Mouse (Mus musculus): ENCODE data around the gene 4921536K21Rik. TPM values are rescaled to one million over a fixed set of nuclear protein-coding genes. Genes with fewer than 3 reads are reported as not detected.
A peak's percentile ranks its signal among the peaks of the same experiment; 100 is the strongest.

The 4921536K21Rik gene
- polyA plus RNA-seq, 1 experiment, result 0.89 TPM

DNA sequence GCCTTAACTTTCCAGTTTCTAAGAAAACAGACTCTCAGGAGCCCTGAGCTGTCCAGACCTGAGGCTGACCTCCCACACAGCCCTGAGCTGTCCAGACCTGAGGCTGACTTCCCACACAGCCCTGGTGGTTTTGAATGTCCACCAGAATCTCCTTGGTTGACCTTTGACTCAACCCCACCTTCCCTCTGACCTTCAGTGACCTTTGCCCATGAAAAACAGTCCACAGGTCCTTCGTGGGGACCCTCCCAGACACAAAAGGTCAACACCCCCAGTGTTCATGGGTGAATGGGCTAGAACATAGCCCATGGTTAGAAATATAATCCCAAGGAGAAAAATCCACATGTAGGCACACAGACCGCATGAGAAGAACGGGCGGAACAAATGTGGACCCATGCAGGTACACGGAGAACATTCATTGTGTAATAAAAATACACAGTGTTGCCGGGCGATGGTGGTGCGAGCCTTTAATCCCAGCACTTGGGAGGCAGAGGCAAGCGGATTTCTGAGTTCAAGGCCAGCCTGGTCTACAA is 38.9 kb upstream of the 4921536K21Rik start:
- TF ChIP-seq CTCF (IDR thresholded peaks at IDR 0.05; ENCODE audit: control insufficient read depth, insufficient read depth, insufficient read length) (no peak), MYOD1 (IDR thresholded peaks at IDR 0.05; ENCODE audit: control insufficient read depth, insufficient read length, low read depth) (no peak), MYOG (IDR thresholded peaks at IDR 0.05; ENCODE audit: control insufficient read depth, extremely low read depth, insufficient read length) (no peak), MAX (IDR thresholded peaks at IDR 0.05) (no peak), USF1 (IDR thresholded peaks at IDR 0.05; ENCODE audit: low read depth) (no peak), FOSL1 (IDR thresholded peaks at IDR 0.05; ENCODE audit: insufficient read depth, low read length, poor library complexity, severe bottlenecking) (no peak), CEBPB (IDR thresholded peaks at IDR 0.05; ENCODE audit: low read depth) (no peak)
- Histone ChIP-seq H3K4me3 (ENCODE audit: insufficient read depth, poor library complexity, severe bottlenecking) (no peak overlapping the region), H3K79me2 (ENCODE audit: control insufficient read depth, insufficient read depth) (no peaks in the 10 kb centered on the region), H3K36me3 (ENCODE audit: control insufficient read depth, insufficient read depth) (no peaks in the 10 kb centered on the region), H3K27me3 (ENCODE audit: control insufficient read depth, insufficient read depth, insufficient read length) (peaks cover 57% of the 10 kb centered on the region), H3ac (ENCODE audit: control insufficient read depth, insufficient read length, low read depth) (no peak overlapping the region), H3K79me3 (ENCODE audit: low read depth) (no peaks in the 10 kb centered on the region)

DNA sequence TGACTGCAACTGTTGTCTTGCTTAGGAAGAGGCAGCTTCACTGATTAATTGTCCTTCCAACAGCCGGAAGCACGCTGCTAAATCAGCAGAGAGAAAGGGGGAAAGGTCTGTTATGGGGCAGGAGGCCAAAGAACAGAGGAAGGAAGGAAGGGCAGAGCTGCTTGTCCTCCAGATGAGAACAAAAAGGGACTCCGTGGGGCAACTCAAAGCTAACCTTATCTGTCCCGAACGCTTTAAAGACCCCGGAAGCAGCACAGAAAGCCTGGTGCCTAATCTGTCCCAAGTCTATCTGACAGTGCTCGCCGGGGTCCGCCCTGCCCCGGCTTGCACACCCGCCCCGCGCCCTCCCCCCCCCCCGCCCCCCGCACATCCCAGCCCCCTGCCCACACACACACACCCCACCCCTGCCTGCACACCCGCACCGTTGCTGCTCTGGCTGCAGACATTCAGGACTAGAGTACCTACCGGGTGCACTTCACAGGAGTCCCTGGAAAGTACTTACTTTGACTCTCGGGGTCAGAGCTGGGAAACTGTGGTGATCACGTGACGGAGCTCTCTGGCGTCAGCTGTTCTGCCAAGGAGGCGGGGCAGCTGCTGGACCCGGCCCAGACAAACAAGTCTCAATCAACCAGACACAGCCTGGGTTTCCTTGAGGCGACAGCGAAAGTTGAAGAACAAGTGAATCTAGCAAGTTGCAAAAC is 36.8 kb upstream of the 4921536K21Rik start, which contains the start of gene Tcn2:
Tcn2 (minus strand) TSS at position 649 of the 701 bp plus-strand sequence.
- peak within 1 kb of the TSS; percentile 61 for H3ac ChIP-seq (ENCODE audit: control insufficient read depth, insufficient read length, low read depth)
- H3K79me2 ChIP-seq (ENCODE audit: control insufficient read depth, insufficient read depth), result no peaks in the 10 kb centered on the region
- no peaks in the 10 kb centered on the region for H3K36me3 ChIP-seq (ENCODE audit: control insufficient read depth, insufficient read depth)
- H3K27me3 ChIP-seq (ENCODE audit: control insufficient read depth, insufficient read depth, insufficient read length), result peaks cover 59% of the 10 kb centered on the region
- no peak within 1 kb of the TSS for H3K4me3 ChIP-seq (ENCODE audit: insufficient read depth, poor library complexity, severe bottlenecking)
- H3K79me3 ChIP-seq (ENCODE audit: low read depth), result no peaks in the 10 kb centered on the region
- TF ChIP-seq USF1 (IDR thresholded peaks at IDR 0.05; ENCODE audit: low read depth) (peak; percentile 96), CEBPB (IDR thresholded peaks at IDR 0.05; ENCODE audit: low read depth) (no peak), FOSL1 (IDR thresholded peaks at IDR 0.05; ENCODE audit: insufficient read depth, low read length, poor library complexity, severe bottlenecking) (no peak)

DNA sequence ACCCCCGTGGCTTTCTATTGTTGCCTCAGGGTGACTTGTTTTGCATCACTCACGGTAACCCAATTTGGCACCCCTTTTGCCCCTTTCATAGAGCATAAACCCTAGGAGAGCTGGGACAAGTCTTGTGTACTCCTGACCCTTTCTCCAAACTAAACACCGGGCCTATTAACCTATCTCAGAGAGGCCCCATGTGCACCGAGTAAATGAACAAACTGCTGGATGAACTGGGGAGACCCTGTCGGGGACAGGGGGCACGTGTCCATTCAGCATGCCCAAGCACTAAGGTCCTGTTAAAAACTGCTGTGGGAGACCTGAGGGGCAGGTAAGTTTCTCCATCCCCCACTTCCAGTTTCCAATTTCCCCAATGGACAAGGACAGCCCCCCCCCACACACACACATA is 36.0 kb upstream of the 4921536K21Rik start:
- Histone ChIP-seq H3K4me3 (ENCODE audit: insufficient read depth, poor library complexity, severe bottlenecking) (no peak overlapping the region), H3ac (ENCODE audit: control insufficient read depth, insufficient read length, low read depth) (no peak overlapping the region), H3K36me3 (ENCODE audit: control insufficient read depth, insufficient read depth) (no peaks in the 10 kb centered on the region), H3K79me3 (ENCODE audit: low read depth) (no peaks in the 10 kb centered on the region), H3K27me3 (ENCODE audit: control insufficient read depth, insufficient read depth, insufficient read length) (peaks cover 61% of the 10 kb centered on the region), H3K79me2 (ENCODE audit: control insufficient read depth, insufficient read depth) (no peaks in the 10 kb centered on the region)
- TF ChIP-seq CEBPB (IDR thresholded peaks at IDR 0.05; ENCODE audit: low read depth), result no peak
- no peak for TF ChIP-seq USF1 (IDR thresholded peaks at IDR 0.05; ENCODE audit: low read depth)

DNA sequence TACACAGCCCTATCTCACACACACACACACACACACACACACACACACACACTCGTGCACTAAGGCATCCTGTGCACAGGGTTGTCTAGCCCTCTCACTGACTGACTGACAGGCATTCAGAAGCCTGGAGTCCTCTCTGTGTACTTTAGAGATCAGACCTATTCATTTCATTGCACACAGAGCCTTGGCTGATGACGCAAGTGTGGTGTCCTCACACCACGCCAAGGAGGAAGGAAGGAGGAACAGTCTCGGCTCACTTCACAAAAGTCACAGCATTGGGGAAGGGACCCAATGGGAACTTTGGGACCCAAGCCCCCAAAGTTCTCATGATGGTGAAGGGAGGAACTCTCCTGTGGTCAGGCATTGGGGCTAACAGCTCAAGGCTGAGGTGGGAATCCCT is 35.1 kb upstream of the 4921536K21Rik start:
- no peaks in the 10 kb centered on the region for H3K79me2 ChIP-seq (ENCODE audit: control insufficient read depth, insufficient read depth)
- H3ac ChIP-seq (ENCODE audit: control insufficient read depth, insufficient read length, low read depth), result no peak overlapping the region
- H3K27me3 ChIP-seq (ENCODE audit: control insufficient read depth, insufficient read depth, insufficient read length), result peaks cover 54% of the 10 kb centered on the region
- no peak overlapping the region for H3K4me3 ChIP-seq (ENCODE audit: insufficient read depth, poor library complexity, severe bottlenecking)
- TF ChIP-seq CTCF (IDR thresholded peaks at IDR 0.05; ENCODE audit: control insufficient read depth, insufficient read depth, insufficient read length) (no peak), MYOD1 (IDR thresholded peaks at IDR 0.05; ENCODE audit: control insufficient read depth, insufficient read length, low read depth) (no peak), FOSL1 (IDR thresholded peaks at IDR 0.05; ENCODE audit: insufficient read depth, low read length, poor library complexity, severe bottlenecking) (no peak), CEBPB (IDR thresholded peaks at IDR 0.05; ENCODE audit: low read depth) (no peak), MYOG (IDR thresholded peaks at IDR 0.05; ENCODE audit: control insufficient read depth, extremely low read depth, insufficient read length) (no peak), USF1 (IDR thresholded peaks at IDR 0.05; ENCODE audit: low read depth) (no peak), MAX (IDR thresholded peaks at IDR 0.05) (no peak)
- H3K79me3 ChIP-seq (ENCODE audit: low read depth), result no peaks in the 10 kb centered on the region
- no peaks in the 10 kb centered on the region for H3K36me3 ChIP-seq (ENCODE audit: control insufficient read depth, insufficient read depth)

DNA sequence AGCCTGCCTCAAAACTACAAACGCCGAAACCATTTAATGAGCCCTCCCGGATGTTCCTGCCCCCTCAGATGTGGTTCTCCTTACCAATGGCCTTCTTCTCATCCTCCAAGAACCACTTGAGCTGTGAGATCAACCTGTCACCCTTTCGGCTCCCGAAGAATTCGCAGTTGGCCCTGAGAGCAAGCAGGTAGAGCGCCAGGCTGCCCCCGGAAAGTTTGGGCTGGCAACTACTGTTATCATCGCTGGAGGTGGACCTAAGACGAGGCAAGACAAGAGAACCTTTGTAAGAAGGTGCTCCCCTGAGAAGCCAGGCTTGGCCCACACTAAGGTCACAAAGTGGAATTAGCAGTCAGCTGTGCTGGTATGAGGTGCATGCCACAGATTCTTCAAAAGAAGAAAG is 31.0 kb upstream of the 4921536K21Rik start:
- no peak overlapping the region for H3ac ChIP-seq (ENCODE audit: control insufficient read depth, insufficient read length, low read depth)
- H3K4me3 ChIP-seq (ENCODE audit: insufficient read depth, poor library complexity, severe bottlenecking), result no peak overlapping the region
- no peaks in the 10 kb centered on the region for H3K79me2 ChIP-seq (ENCODE audit: control insufficient read depth, insufficient read depth)
- TF ChIP-seq CEBPB (IDR thresholded peaks at IDR 0.05; ENCODE audit: low read depth), result no peak
- TF ChIP-seq USF1 (IDR thresholded peaks at IDR 0.05; ENCODE audit: low read depth), result no peak
- no peak for TF ChIP-seq MYOG (IDR thresholded peaks at IDR 0.05; ENCODE audit: control insufficient read depth, extremely low read depth, insufficient read length)
- TF ChIP-seq CTCF (IDR thresholded peaks at IDR 0.05; ENCODE audit: control insufficient read depth, insufficient read depth, insufficient read length), result no peak
- TF ChIP-seq MAX (IDR thresholded peaks at IDR 0.05), result no peak
- TF ChIP-seq FOSL1 (IDR thresholded peaks at IDR 0.05; ENCODE audit: insufficient read depth, low read length, poor library complexity, severe bottlenecking), result no peak
- TF ChIP-seq MYOD1 (IDR thresholded peaks at IDR 0.05; ENCODE audit: control insufficient read depth, insufficient read length, low read depth), result no peak
- H3K36me3 ChIP-seq (ENCODE audit: control insufficient read depth, insufficient read depth), result no peaks in the 10 kb centered on the region
- H3K79me3 ChIP-seq (ENCODE audit: low read depth), result no peaks in the 10 kb centered on the region
- H3K27me3 ChIP-seq (ENCODE audit: control insufficient read depth, insufficient read depth, insufficient read length), result peaks cover 44% of the 10 kb centered on the region

DNA sequence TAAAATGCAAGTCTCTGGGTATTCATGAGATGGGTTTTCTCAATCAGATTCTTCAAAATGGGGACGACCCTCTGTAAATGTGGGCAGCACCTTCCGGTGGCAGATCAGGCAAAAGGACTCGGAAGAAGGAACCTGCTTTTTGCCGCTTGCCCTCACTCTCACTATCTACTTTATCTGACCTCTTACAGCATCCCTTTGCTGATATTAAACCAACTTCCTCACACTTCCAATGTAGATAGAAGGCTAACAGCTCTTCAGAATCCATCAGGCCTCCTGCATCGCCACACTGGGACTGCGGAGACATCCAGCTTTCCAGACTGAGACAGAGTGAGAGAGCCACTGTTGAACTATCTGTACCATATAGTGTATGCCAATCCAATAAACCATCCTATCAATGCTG is 27.8 kb upstream of the 4921536K21Rik start:
- H3K79me2 ChIP-seq (ENCODE audit: control insufficient read depth, insufficient read depth), result no peaks in the 10 kb centered on the region
- H3K4me3 ChIP-seq (ENCODE audit: insufficient read depth, poor library complexity, severe bottlenecking), result no peak overlapping the region
- no peaks in the 10 kb centered on the region for H3K79me3 ChIP-seq (ENCODE audit: low read depth)
- H3K27me3 ChIP-seq (ENCODE audit: control insufficient read depth, insufficient read depth, insufficient read length), result peaks cover 18% of the 10 kb centered on the region
- no peaks in the 10 kb centered on the region for H3K36me3 ChIP-seq (ENCODE audit: control insufficient read depth, insufficient read depth)
- no peak for TF ChIP-seq MAX (IDR thresholded peaks at IDR 0.05)
- no peak for TF ChIP-seq FOSL1 (IDR thresholded peaks at IDR 0.05; ENCODE audit: insufficient read depth, low read length, poor library complexity, severe bottlenecking)
- no peak for TF ChIP-seq MYOG (IDR thresholded peaks at IDR 0.05; ENCODE audit: control insufficient read depth, extremely low read depth, insufficient read length)
- TF ChIP-seq MYOD1 (IDR thresholded peaks at IDR 0.05; ENCODE audit: control insufficient read depth, insufficient read length, low read depth), result no peak
- no peak for TF ChIP-seq CEBPB (IDR thresholded peaks at IDR 0.05; ENCODE audit: low read depth)
- no peak for TF ChIP-seq CTCF (IDR thresholded peaks at IDR 0.05; ENCODE audit: control insufficient read depth, insufficient read depth, insufficient read length)
- no peak for TF ChIP-seq USF1 (IDR thresholded peaks at IDR 0.05; ENCODE audit: low read depth)
- no peak overlapping the region for H3ac ChIP-seq (ENCODE audit: control insufficient read depth, insufficient read length, low read depth)

Data from C2C12 (cell line).